Mouse (Mus musculus): ENCODE measurements at regions not wholly inside any gene's neighbourhood (a gene's known extent, or its start where the extent isn't known, plus 50 kb on each side); places are given as distances from the start of the nearest gene placed in this dataset.

DNA sequence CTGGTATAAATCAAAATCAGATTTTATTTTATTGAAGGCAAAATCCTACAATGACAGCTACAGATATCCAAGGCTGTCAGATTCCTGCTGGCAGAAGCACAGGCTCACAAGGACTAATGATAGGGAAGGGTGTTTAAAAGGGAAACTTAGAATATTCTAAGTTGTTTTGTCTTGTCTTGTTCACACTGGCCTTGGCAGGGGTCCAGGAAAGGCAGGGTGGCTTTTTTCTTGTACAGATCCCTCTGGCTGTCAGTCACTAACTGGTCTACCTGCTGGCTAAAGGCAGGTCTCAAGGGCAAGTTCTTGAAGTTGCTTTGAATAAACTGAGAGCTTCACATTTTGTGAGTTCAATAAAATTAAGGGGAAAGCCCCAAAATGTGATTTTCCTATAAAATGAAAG, 465.3 kb downstream of the Lrig3 start:
- no peak overlapping the region for H3K4me3 ChIP-seq
- no peak for DNase-seq (ENCODE audit: low spot score)

DNA sequence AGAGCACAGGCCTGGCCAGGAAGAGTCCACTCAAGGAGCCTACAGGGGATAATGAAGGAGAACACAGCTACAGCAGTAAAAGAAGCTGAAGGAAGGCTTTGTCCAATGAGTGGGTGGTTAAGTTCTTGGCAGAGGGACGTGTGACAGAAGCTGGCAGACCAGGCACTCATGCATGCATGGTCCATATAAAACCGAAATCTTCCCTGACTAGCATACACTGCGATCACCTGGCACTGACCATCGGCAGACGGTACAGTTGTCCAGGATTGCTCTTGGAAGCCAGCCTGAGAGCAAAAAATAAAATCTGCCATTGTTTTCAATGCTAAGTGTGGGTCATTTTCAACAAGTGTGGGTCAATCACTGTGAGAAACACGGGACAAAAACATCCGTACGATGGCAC, 464.4 kb downstream of the Lrig3 start:
- Histone ChIP-seq H3K27me3 (ENCODE audit: insufficient read depth, poor library complexity, severe bottlenecking) (no peaks in the 10 kb centered on the region), H3K4me1 (replicated peaks) (no peaks in the 10 kb centered on the region), H3K9me3 (no peaks in the 10 kb centered on the region), H3K4me3 (no peak overlapping the region), H3K27ac (no peak overlapping the region), H3K36me3 (no peaks in the 10 kb centered on the region)
- DNase-seq (ENCODE audit: low spot score) = no peak
- WGBS = 90% methylated on average over 8 of the region's 8 CpGs

More for the DNA sequence above, 465.3 kb downstream of the Lrig3 start:
- Histone ChIP-seq H3K27me3 (ENCODE audit: insufficient read depth, poor library complexity, severe bottlenecking) (no peaks in the 10 kb centered on the region), H3K4me1 (replicated peaks) (no peaks in the 10 kb centered on the region), H3K36me3 (no peaks in the 10 kb centered on the region), H3K9me3 (no peaks in the 10 kb centered on the region), H3K27ac (no peak overlapping the region)

DNA sequence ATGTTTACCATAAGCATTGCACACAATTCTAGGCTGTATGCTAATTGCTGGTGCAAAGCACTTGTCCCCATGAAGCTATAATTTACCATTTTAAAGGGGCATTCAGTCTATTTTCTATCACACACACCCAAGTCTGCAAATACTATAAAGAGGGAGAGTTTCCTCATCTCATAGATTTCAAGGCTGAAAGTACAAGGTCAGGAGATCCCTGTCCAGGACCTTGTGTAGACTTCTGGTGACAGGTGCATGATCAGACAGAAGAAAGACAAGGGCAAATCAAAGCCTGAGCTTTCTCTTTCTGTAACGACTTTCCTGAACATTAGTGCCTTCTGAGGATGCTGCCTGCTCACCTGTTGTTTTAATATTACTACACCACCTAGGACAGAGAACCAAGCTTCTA, 463.5 kb downstream of the Lrig3 start:
- H3K4me3 ChIP-seq = no peak overlapping the region
- no peaks in the 10 kb centered on the region for H3K36me3 ChIP-seq
- no peaks in the 10 kb centered on the region for H3K27me3 ChIP-seq (ENCODE audit: insufficient read depth, poor library complexity, severe bottlenecking)
- DNase-seq (ENCODE audit: low spot score) = no peak
- WGBS = 75% methylated on average over 1 of the region's 1 CpGs
- H3K9me3 ChIP-seq = no peaks in the 10 kb centered on the region
- H3K27ac ChIP-seq = no peak overlapping the region
- H3K4me1 ChIP-seq (replicated peaks) = no peaks in the 10 kb centered on the region

DNA sequence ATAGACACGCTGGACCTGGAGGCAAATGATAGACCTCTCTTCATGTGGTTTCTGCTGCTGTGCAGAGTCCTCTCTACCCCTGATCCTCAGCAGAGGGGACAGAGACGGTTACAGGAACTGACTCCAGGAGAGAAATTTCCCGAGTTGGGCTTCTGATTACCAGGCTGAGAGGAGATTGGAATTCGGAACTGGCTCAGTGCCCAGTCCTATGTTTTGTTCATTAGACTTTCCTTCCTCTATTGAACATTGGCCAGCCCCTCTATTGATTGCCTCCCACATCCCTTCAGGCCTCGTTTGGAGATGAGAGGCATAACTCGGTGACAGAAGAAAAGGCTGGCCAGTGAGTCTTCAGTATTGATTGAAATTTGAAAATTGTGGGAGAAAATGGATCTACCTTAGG, 456.1 kb downstream of the Lrig3 start:
- no peaks in the 10 kb centered on the region for H3K4me1 ChIP-seq (replicated peaks)
- no peak overlapping the region for H3K27ac ChIP-seq
- H3K4me3 ChIP-seq = no peak overlapping the region
- 74% methylated on average over 6 of the region's 6 CpGs for WGBS
- H3K27me3 ChIP-seq (ENCODE audit: insufficient read depth, poor library complexity, severe bottlenecking) = no peaks in the 10 kb centered on the region
- no peaks in the 10 kb centered on the region for H3K9me3 ChIP-seq
- DNase-seq (ENCODE audit: low spot score) = no peak
- no peaks in the 10 kb centered on the region for H3K36me3 ChIP-seq

DNA sequence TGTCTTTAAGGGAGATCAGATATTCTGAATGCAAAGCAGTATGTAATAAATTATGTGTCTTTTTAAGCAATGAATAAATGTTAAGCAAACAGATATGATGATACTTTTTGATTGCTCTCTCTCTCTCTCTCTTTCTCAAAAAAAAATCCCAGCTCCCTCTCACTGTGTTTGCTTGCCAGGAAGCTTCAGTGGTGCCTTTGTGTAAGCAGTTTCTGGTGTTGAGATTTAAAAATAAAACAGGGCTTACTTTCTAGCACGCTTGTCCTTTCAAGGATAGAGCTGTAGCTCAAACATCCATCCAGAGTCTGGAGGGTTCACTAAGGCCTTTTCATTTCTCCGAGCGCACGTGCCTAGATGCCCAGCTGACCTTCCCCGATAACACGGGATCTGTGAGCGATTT, 447.8 kb downstream of the Lrig3 start:
- WGBS = 89% methylated on average over 7 of the region's 7 CpGs
- Histone ChIP-seq H3K36me3 (no peaks in the 10 kb centered on the region), H3K4me1 (replicated peaks) (no peaks in the 10 kb centered on the region), H3K27ac (no peak overlapping the region), H3K4me3 (no peak overlapping the region), H3K27me3 (ENCODE audit: insufficient read depth, poor library complexity, severe bottlenecking) (no peaks in the 10 kb centered on the region), H3K9me3 (no peaks in the 10 kb centered on the region)
- no peak for DNase-seq (ENCODE audit: low spot score)

DNA sequence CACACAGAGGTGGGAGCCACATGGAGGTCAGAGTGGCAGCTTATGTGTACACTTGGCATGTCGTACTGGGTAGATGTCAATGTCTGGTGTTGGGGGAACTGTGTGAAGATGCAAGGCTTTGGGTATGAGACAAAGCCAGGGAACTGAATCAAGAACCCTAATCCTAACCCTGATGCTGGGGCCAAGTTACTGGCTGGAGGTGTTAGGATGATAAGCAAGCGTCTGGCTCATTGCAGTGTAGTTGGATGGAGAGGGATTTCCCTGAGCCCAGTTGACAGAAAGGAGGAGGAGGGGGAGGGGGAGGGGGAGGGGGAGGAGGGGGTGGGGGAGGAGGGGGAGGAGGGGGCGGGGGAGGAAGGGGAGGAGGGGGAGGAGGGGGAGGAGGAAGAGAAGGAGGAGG, 426.3 kb downstream of the Lrig3 start:
- H3K27me3 ChIP-seq (ENCODE audit: insufficient read depth, poor library complexity, severe bottlenecking) = no peaks in the 10 kb centered on the region
- no peak overlapping the region for H3K4me3 ChIP-seq
- no peak overlapping the region for H3K27ac ChIP-seq
- no peak for DNase-seq (ENCODE audit: low spot score)
- WGBS = 93% methylated on average over 2 of the region's 3 CpGs
- no peaks in the 10 kb centered on the region for H3K4me1 ChIP-seq (replicated peaks)
- no peaks in the 10 kb centered on the region for H3K9me3 ChIP-seq
- H3K36me3 ChIP-seq = no peaks in the 10 kb centered on the region

DNA sequence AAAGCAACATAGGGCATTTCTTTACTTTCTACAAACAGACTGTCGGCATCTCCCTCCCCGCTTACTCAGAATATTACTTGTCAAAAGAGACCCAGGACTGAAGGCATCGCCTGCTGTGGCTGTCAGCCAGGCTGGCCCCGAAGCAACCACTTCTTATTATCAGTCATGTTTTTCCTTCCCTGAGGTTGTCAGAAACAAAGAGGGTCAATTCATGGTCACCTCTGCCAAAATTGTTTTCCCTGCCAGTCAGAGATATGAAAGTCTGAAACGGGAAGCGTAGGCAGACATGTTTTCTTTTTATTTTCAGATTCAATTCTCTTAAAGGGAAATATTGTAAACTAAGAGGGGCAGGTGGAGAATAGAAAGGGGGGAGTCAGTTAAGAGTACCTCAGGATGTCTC, 425.8 kb downstream of the Lrig3 start:
- H3K9me3 ChIP-seq = no peaks in the 10 kb centered on the region
- no peaks in the 10 kb centered on the region for H3K36me3 ChIP-seq
- 82% methylated on average over 6 of the region's 6 CpGs for WGBS
- no peaks in the 10 kb centered on the region for H3K4me1 ChIP-seq (replicated peaks)
- H3K27ac ChIP-seq = no peak overlapping the region
- no peaks in the 10 kb centered on the region for H3K27me3 ChIP-seq (ENCODE audit: insufficient read depth, poor library complexity, severe bottlenecking)
- DNase-seq (ENCODE audit: low spot score) = no peak
- no peak overlapping the region for H3K4me3 ChIP-seq

DNA sequence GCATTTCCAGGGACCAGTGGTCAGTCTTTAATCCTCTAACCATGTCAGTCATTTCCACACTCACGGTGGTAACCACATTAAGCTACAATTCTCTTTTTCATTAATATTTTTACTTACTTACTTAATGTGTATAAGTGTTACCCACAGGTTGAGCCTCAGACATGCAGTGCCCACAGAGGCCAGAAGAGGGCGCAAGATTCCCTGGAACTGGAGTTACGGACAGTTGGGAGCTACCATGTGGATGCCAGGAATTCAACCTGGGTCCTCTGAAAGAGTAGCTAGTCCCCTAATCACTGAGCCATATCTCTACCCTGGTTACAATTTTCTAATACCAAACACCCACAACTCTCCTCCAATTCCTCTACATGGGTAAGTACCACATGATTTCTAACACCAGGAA, 420.5 kb downstream of the Lrig3 start:
- WGBS = 72% methylated on average over 3 of the region's 3 CpGs
- Histone ChIP-seq H3K9me3 (no peaks in the 10 kb centered on the region), H3K4me3 (no peak overlapping the region), H3K27me3 (ENCODE audit: insufficient read depth, poor library complexity, severe bottlenecking) (no peaks in the 10 kb centered on the region), H3K4me1 (replicated peaks) (no peaks in the 10 kb centered on the region), H3K27ac (no peak overlapping the region), H3K36me3 (no peaks in the 10 kb centered on the region)
- no peak for DNase-seq (ENCODE audit: low spot score)

DNA sequence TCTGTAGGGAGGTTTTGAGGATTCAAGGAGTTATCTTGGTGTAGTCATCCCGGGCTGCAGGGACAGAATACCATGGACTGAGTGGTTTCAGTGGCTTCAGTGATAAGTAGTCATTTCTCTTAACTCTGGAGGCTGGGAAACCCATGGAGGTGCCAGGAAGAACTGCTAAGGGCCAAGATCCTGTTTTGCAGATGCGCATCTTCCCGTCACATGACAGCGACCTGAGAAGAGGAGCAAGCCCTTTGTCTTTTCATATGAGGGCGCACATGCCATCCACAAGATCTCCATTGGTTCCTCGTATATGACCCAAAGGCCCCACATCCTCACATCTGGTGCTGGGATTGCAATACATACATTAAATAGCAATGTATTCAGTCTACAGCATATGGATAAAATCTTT, 419.7 kb downstream of the Lrig3 start:
- no peak overlapping the region for H3K4me3 ChIP-seq
- H3K4me1 ChIP-seq (replicated peaks) = no peaks in the 10 kb centered on the region
- H3K36me3 ChIP-seq = no peaks in the 10 kb centered on the region
- H3K27ac ChIP-seq = no peak overlapping the region
- H3K9me3 ChIP-seq = no peaks in the 10 kb centered on the region
- no peaks in the 10 kb centered on the region for H3K27me3 ChIP-seq (ENCODE audit: insufficient read depth, poor library complexity, severe bottlenecking)
- no peak for DNase-seq (ENCODE audit: low spot score)
- WGBS = 96% methylated on average over 6 of the region's 6 CpGs

DNA sequence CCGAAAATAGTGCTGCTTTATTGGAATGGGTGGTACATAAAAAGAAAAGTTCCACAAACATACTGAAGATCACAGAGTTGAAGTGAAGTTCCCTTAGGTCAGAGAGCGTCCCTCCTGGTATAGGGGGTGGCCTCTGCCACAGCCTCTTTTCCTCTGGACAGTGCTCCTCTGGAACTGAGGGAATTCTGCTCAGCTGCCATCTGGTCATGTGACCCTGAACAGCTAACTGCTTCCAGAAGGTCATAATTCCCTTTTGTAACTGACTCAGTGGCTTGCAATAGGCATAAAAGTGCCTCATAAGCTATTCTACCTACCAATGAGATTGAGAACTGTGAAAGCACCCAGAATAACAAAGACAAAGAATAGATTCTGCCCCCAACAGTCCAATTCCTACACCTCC, 414.4 kb downstream of the Lrig3 start:
- 79% methylated on average over 2 of the region's 2 CpGs for WGBS
- H3K36me3 ChIP-seq = no peaks in the 10 kb centered on the region
- no peak overlapping the region for H3K27ac ChIP-seq
- DNase-seq (ENCODE audit: low spot score) = no peak
- H3K27me3 ChIP-seq (ENCODE audit: insufficient read depth, poor library complexity, severe bottlenecking) = no peaks in the 10 kb centered on the region
- peaks cover 9% of the 10 kb centered on the region for H3K4me1 ChIP-seq (replicated peaks)
- H3K4me3 ChIP-seq = no peak overlapping the region
- H3K9me3 ChIP-seq = no peaks in the 10 kb centered on the region

DNA sequence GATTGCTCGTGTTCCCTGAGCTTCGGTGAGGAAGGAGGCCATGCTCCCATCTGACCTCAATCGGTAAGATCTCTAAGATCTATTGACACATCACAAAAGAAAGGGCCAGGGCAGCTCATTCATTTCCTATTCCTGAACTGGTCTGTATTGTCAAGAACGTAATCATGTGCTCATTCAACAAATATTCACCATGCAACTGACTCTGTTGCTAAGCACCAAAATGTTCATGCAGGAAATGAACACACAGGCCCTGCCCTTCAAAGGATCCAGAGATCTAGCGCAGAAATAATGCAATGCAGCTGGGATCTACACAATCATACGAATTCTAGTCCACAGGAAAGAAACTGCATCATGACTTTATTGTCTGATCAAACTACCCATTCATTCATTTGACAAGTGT, 413.3 kb downstream of the Lrig3 start:
- DNase-seq (ENCODE audit: low spot score) = no peak
- Histone ChIP-seq H3K27ac (no peak overlapping the region), H3K36me3 (no peaks in the 10 kb centered on the region), H3K4me1 (replicated peaks) (peaks cover 9% of the 10 kb centered on the region), H3K9me3 (no peaks in the 10 kb centered on the region), H3K27me3 (ENCODE audit: insufficient read depth, poor library complexity, severe bottlenecking) (no peaks in the 10 kb centered on the region), H3K4me3 (no peak overlapping the region)
- WGBS = 32% methylated on average over 6 of the region's 6 CpGs

DNA sequence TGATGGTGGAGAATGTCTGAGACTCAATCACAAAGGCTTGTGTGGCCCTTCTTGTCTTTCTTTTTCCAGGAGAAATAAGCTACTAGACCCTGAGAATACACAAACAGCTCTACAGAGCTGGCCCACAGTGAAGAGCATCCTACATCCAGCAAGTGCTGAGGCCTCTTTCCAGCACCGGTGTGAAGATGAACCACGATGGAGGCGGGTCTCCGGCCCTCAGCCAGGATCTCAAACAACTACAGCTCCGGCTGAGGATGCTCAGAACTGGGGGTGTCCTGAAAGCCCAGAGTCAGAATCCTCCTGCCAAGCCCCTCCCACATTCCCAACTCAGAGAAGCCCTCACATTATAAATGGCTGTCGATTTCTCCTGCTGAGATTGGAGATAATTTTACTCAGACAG, 407.9 kb downstream of the Lrig3 start:
- no peaks in the 10 kb centered on the region for H3K36me3 ChIP-seq
- H3K9me3 ChIP-seq = no peaks in the 10 kb centered on the region
- H3K4me3 ChIP-seq = no peak overlapping the region
- 73% methylated on average over 6 of the region's 6 CpGs for WGBS
- H3K27me3 ChIP-seq (ENCODE audit: insufficient read depth, poor library complexity, severe bottlenecking) = no peaks in the 10 kb centered on the region
- H3K4me1 ChIP-seq (replicated peaks) = no peaks in the 10 kb centered on the region
- no peak overlapping the region for H3K27ac ChIP-seq
- no peak for DNase-seq (ENCODE audit: low spot score)

DNA sequence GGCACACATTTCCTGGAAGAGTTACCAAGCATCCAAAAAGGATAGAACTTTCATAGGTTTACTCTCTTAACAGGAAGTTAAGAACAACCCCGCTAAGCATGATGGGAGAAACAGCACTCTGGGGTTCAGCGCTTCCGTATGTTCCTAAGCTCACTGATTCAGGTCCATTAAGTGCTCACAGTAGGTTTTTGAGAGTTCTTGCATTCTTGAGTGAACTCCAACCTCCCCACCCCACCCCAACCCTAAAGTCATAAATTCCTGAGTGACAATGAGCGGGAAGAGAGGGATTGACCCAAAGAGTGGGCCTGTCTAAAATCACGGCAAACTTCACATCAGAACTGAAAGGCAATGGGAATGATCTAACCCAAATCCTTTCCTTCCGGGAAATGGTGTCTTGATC, 405.9 kb downstream of the Lrig3 start:
- DNase-seq (ENCODE audit: low spot score) = no peak
- Histone ChIP-seq H3K27ac (no peak overlapping the region), H3K27me3 (ENCODE audit: insufficient read depth, poor library complexity, severe bottlenecking) (no peaks in the 10 kb centered on the region), H3K36me3 (no peaks in the 10 kb centered on the region), H3K9me3 (no peaks in the 10 kb centered on the region), H3K4me3 (no peak overlapping the region), H3K4me1 (replicated peaks) (no peaks in the 10 kb centered on the region)
- 90% methylated on average over 6 of the region's 6 CpGs for WGBS

DNA sequence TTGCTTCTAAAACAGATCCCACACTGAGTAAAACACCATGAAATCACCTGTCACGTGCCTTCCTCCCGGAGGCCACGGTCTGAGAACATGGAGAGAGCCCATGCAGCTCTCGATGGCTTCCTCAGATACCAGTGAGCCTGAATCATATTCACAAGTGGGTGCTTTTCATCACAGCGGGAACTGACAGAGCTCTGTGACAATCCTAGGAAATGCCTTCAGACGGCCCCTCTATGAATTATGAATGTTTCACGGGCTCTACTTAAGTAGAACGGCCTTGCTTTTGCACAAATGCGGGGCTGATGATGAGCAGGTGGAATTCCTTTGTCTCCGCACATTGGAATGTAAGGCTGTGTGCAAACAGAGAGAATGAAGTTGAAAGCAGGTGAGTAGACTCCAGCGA, 383.1 kb downstream of the Lrig3 start:
- no peaks in the 10 kb centered on the region for H3K36me3 ChIP-seq
- WGBS = 84% methylated on average over 11 of the region's 11 CpGs
- no peaks in the 10 kb centered on the region for H3K27me3 ChIP-seq (ENCODE audit: insufficient read depth, poor library complexity, severe bottlenecking)
- no peak for DNase-seq (ENCODE audit: low spot score)
- no peak overlapping the region for H3K27ac ChIP-seq
- no peaks in the 10 kb centered on the region for H3K4me1 ChIP-seq (replicated peaks)
- no peaks in the 10 kb centered on the region for H3K9me3 ChIP-seq
- no peak overlapping the region for H3K4me3 ChIP-seq
